Mouse (Mus musculus): Measurements from ENCODE around the gene Phlpp2.
"Not testable (repeated sequence)": the region's sequence is repeated elsewhere in the genome, so short reads cannot be mapped to it uniquely, and the experiment has no call there.

The Phlpp2 gene

GRCm38 (mm10) chr8:109868003-109868679 is at the start of gene Phlpp2:
Gene Phlpp2 (plus strand): TSS chr8:109868542.
- DNase-seq: peak; percentile 97

GRCm38 (mm10) chr8:109823561-109823960 is 44.8 kb upstream of the Phlpp2 start:
- DNase-seq: no peak

GRCm38 (mm10) chr8:109839822-109840221 is 28.5 kb upstream of the Phlpp2 start:
- no peak for DNase-seq

GRCm38 (mm10) chr8:109842468-109842867 is 25.9 kb upstream of the Phlpp2 start:
- DNase-seq: no peak

GRCm38 (mm10) chr8:109847866-109848265 is 20.5 kb upstream of the Phlpp2 start:
- DNase-seq: no peak

- DNase-seq: no peak
Measured at GRCm38 (mm10) chr8:109848981-109849380, 19.4 kb upstream of the Phlpp2 start.

- peak; percentile 79 to 82 for DNase-seq
Measured at GRCm38 (mm10) chr8:109853423-109853822, 14.9 kb upstream of the Phlpp2 start.

- no peak for DNase-seq
Measured at GRCm38 (mm10) chr8:109854522-109854921, 13.8 kb upstream of the Phlpp2 start.

GRCm38 (mm10) chr8:109855451-109855850 is 12.9 kb upstream of the Phlpp2 start:
- DNase-seq: no peak

GRCm38 (mm10) chr8:109863398-109863797 is 4.9 kb upstream of the Phlpp2 start:
- DNase-seq: peak; percentile 77 to 83

- no peak for DNase-seq
Measured at GRCm38 (mm10) chr8:109864798-109865197, 3.5 kb upstream of the Phlpp2 start.

- DNase-seq: no peak
Measured at GRCm38 (mm10) chr8:109865536-109865935, 2.8 kb upstream of the Phlpp2 start.

- no peak for DNase-seq
Measured at GRCm38 (mm10) chr8:109866690-109867089, 1.7 kb upstream of the Phlpp2 start.

- DNase-seq: peak in 1 of 2 experiments; percentile 38
Measured at GRCm38 (mm10) chr8:109868680-109869361, 479 bp downstream of the Phlpp2 start.

- no peak for DNase-seq
Measured at GRCm38 (mm10) chr8:109871056-109871455, 2.7 kb downstream of the Phlpp2 start.

- not testable (repeated sequence) for DNase-seq
Measured at GRCm38 (mm10) chr8:109873800-109874199, 5.5 kb downstream of the Phlpp2 start.

- DNase-seq: no peak
Measured at GRCm38 (mm10) chr8:109880012-109880662, 11.8 kb downstream of the Phlpp2 start.

GRCm38 (mm10) chr8:109885294-109885693 is 17.0 kb downstream of the Phlpp2 start:
- no peak for DNase-seq

GRCm38 (mm10) chr8:109889211-109889610 is 20.9 kb downstream of the Phlpp2 start:
- no peak for DNase-seq

GRCm38 (mm10) chr8:109890794-109891585 is 22.6 kb downstream of the Phlpp2 start:
- no peak for DNase-seq

GRCm38 (mm10) chr8:109894636-109895035 is 26.3 kb downstream of the Phlpp2 start:
- no peak for DNase-seq

- no peak for DNase-seq
Measured at GRCm38 (mm10) chr8:109895355-109895754, 27.0 kb downstream of the Phlpp2 start.

GRCm38 (mm10) chr8:109902379-109902778 is 34.0 kb downstream of the Phlpp2 start:
- no peak for DNase-seq

Measured in B cell, adult 2 months (primary cell).